Mouse (Mus musculus) kidney, embryonic 15.5 days (tissue): Measurements from ENCODE around the gene Bcl3. TPM values are rescaled to one million over a fixed set of nuclear protein-coding genes. Genes with fewer than 3 reads are reported as not detected.

Experiments used
- ATAC-seq: fragments of 200-750 bp; cut with Nextera tagmentation; replicated peaks from 2 replicates; pipeline ENCODE4 v1.8.0; 2017; ENCODE audit warnings: moderate TSS enrichment; ENCODE audit not compliant: low FRiP score
- H3K27ac ChIP-seq: fragments of 300-500 bp; sonication (generic); 2 replicates; pipeline ENCODE4 v1.5.1; 2015; ENCODE audit warnings: mild to moderate bottlenecking, inconsistent platforms
- H3K27me3 ChIP-seq: fragments of 300-500 bp; sonication (generic); 2 replicates; pipeline ENCODE4 v1.6.1; 2015; ENCODE audit warnings: inconsistent platforms
- H3K36me3 ChIP-seq: fragments of 300-500 bp; sonication (generic); 2 replicates; pipeline ENCODE4 v1.6.1; 2015; ENCODE audit warnings: inconsistent platforms
- H3K4me1 ChIP-seq: fragments of 300-500 bp; sonication (generic); 2 replicates; pipeline ENCODE4 v1.6.1; 2015; ENCODE audit warnings: inconsistent platforms
- H3K4me2 ChIP-seq: fragments of 300-500 bp; sonication (generic); 2 replicates; pipeline ENCODE4 v1.6.1; 2015; ENCODE audit warnings: moderate library complexity, mild to moderate bottlenecking, inconsistent platforms
- H3K4me3 ChIP-seq: fragments of 300-500 bp; sonication (generic); replicated peaks from 2 replicates; pipeline ENCODE4 v1.5.1; 2015; ENCODE audit warnings: mild to moderate bottlenecking, inconsistent platforms
- H3K9ac ChIP-seq: fragments of 300-500 bp; sonication (generic); 2 replicates; pipeline ENCODE4 v1.6.1; 2015; ENCODE audit warnings: mild to moderate bottlenecking, inconsistent platforms
- H3K9me3 ChIP-seq: fragments of 300-500 bp; sonication (generic); replicated peaks from 2 replicates; pipeline ENCODE4 v1.6.1; 2016; ENCODE audit warnings: inconsistent platforms
- WGBS: fragments of 180-500 bp; shearing (Covaris S2); methylation state at CpG from one replicate; pipeline ENCODE4 v1.1.7; 2015; ENCODE audit warnings: mixed read lengths; 5-methylcytosine and 5-hydroxymethylcytosine counted together
- polyA plus RNA-seq: library from polyadenylated mRNA; unstranded; fragments of >200 nt; fragmentation: Nextera tagmentation; extraction: Ambion mirVana; gene quantifications from 2 replicates; pipeline ENCODE4 v1.2.1, GENCODE M21; 2015

Bcl3 gene
- polyA plus RNA-seq, 1 experiment from 2014 or later: 4.9 TPM

DNA sequence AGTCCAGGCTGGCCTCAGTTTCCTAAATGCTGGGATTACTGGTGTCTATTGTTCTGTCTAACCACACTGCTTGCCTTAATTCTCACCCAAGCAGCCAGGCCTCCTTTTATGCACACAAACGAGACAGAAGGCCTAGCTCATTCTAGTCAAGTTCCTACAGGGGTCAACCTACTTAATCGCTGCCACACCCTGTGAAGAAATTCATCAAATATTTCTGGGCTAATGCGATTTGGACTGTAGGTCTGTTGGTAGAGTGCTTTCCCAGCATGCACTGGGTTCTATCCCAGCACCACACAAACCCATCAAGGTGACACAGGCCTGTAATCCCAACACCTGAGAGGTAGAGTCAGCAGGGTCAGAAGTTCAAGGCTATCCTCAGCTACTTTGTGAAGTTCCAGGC is 7.1 kb upstream of the Bcl3 start:
- Histone ChIP-seq H3K36me3 (no peaks in the 10 kb centered on the region), H3K9me3 (no peaks in the 10 kb centered on the region), H3K27me3 (no peaks in the 10 kb centered on the region), H3K9ac (no peak overlapping the region), H3K4me2 (no peak overlapping the region), H3K4me1 (peaks cover 19% of the 10 kb centered on the region), H3K27ac (no peak overlapping the region), H3K4me3 (no peak overlapping the region)
- ATAC-seq: no peak
- WGBS: 86% methylated on average over 3 of the region's 3 CpGs

DNA sequence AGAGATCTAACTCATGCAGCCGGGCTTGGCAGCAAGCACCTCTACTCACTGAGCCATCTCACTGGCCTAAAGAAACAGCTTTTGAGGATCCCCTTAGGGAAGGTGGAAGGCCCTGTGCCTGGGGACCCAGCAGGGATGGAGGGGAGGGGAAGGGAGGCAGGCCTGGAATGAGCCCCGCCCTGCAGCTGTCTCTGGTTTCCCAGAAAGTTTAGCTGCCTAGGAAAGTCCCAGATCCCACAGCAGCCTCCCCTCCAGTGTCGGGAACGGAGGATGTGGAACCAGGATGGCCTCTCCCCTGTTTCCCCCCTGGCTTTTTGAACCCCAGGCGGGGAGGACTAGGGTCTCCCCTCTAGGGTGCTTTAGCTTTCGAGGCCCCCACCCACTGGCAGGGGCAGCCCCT is 4.2 kb upstream of the Bcl3 start:
- Histone ChIP-seq H3K4me3 (no peak overlapping the region), H3K36me3 (no peaks in the 10 kb centered on the region), H3K27me3 (peaks cover 6% of the 10 kb centered on the region; the same call in 1 of the 2 replicates), H3K9me3 (no peaks in the 10 kb centered on the region), H3K4me1 (peaks cover 47% of the 10 kb centered on the region), H3K9ac (0 out of 2 replicates have a peak overlapping the region, but pooled peaks have one; percentile 14), H3K27ac (no peak overlapping the region), H3K4me2 (no peak overlapping the region)
- 41% methylated on average over 6 of the region's 6 CpGs for WGBS
- ATAC-seq: no peak

DNA sequence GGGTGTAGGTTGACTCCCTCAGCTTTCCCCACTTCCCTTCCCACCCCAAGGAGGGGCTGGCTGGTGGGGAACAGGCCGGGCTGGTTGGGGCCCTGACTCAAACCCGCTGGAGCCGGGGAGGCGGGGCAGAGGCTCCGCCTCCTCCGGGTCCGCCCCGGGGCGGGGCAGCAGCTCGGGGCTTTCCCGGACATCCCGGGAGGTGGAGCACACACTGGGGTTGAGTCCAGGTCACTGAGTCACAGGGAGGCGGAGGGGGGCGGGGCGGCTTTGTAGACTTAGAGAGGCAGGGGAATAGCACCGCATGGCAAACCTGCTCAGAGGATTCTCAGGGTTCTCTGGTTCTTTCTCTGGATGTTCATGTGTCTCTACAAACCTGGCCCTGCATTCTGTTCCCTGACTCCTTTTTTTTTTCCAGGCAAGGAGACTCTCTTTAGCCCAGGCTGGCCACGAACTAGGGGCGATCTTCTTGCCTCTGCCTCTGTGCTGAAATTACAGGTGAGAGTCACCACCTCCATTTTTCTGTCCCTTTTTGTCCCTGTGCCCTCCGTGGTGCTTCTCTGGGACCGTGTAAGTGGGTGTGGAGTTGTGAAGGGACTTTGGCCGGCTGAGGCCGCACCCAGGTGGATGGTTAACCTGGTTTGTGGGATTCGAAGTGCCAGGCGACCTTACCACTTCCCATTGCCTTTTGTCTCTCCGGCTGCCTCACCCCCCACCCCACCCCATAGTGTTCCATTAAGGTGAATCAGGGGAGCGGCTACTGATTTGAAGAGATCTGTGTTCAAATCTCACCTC is 1.8 kb upstream of the Bcl3 start:
- peak; percentile 87 for ATAC-seq
- H3K27ac ChIP-seq: peak overlapping the region; percentile 80
- peaks cover 12% of the 10 kb centered on the region for H3K27me3 ChIP-seq
- H3K36me3 ChIP-seq: no peaks in the 10 kb centered on the region
- peak overlapping the region; percentile 18 for H3K4me3 ChIP-seq
- WGBS: 19% methylated on average over 25 of the region's 26 CpGs
- H3K9ac ChIP-seq: no peak overlapping the region
- H3K4me1 ChIP-seq: peaks cover 36% of the 10 kb centered on the region
- H3K9me3 ChIP-seq: no peaks in the 10 kb centered on the region
- H3K4me2 ChIP-seq: peak overlapping the region; percentile 47

DNA sequence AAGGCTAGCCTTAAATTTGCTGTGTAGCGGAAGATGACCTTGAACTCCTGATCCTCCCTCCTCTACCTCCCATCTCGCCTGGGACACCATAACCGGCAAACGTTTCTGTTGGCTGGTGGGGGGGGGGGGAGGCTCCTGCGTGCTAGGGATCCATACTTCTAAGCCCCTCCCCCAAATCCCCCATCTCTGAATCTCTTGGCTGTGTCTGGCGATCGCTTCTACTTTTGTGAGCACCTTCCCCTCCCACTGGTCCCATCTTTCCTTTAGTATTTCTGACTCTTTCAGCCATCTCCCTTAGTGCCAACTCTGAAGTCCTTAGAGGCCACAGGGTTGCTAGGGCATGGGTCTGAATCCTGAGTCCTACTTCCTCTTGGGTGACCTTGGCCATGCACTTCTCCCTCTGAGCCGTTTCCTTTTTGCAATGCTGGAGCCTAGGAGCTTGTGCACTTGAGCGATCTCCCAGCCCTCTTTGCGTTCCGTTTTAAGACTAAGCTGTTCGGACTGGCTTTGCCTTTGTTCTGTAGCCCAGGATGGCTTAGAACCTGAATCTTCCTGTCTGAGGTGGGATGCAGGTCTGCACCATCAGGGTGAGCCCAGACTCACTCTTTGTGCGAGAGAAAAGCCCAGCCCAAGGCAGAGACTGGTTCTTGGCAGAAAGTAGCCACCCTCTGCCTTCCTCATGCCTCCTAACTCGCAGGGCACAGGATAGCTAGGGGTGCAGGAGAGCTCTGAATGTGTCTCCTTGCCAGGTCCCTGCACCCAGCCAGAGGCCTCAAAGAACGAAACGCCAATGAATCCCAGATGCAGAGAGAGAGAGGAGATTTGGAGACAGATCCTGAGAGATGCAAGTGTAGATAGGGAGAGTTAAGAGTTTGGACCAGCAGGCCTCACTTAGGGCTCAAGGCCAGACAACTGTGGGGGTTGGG is 949 bp upstream of the Bcl3 start:
- Histone ChIP-seq H3K27ac (peak overlapping the region; percentile 80), H3K4me1 (peaks cover 39% of the 10 kb centered on the region), H3K4me2 (peak overlapping the region; percentile 47), H3K9ac (no peak overlapping the region; the same call in 1 of the 2 replicates), H3K36me3 (no peaks in the 10 kb centered on the region), H3K4me3 (0 out of 2 replicates have a peak overlapping the region, but pooled peaks have one; percentile 18), H3K9me3 (no peaks in the 10 kb centered on the region), H3K27me3 (peaks cover 12% of the 10 kb centered on the region)
- 25% methylated on average over 16 of the region's 16 CpGs for WGBS
- ATAC-seq: peak; percentile 14

DNA sequence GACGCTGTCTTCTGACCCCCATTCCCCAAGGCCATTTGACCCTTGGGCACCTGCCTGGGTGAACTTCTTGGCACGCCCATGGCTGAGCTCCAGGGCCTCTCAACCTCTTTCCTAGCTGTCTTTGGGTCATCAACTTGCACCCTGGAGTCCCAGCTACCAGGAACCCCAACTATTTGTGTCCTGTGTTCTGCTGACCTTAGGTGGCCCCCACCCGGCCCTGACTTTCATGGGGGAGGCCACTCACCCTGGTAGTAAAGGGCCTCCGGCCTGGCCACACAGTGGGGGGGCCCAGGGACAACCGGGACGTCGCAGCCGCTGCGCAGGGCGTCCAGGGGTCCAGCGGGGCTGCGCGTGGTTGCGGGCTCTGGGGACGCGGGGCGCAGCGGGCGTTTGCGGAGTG is 377 bp downstream of the Bcl3 start:
- no peak for ATAC-seq
- Histone ChIP-seq H3K9me3 (no peaks in the 10 kb centered on the region), H3K9ac (peak overlapping the region; percentile 58), H3K4me1 (peaks cover 53% of the 10 kb centered on the region), H3K4me3 (peak overlapping the region; percentile 51), H3K27ac (no peak overlapping the region), H3K27me3 (peaks cover 12% of the 10 kb centered on the region), H3K4me2 (peak overlapping the region; percentile 84), H3K36me3 (no peaks in the 10 kb centered on the region)
- WGBS: 6% methylated on average over 20 of the region's 20 CpGs

DNA sequence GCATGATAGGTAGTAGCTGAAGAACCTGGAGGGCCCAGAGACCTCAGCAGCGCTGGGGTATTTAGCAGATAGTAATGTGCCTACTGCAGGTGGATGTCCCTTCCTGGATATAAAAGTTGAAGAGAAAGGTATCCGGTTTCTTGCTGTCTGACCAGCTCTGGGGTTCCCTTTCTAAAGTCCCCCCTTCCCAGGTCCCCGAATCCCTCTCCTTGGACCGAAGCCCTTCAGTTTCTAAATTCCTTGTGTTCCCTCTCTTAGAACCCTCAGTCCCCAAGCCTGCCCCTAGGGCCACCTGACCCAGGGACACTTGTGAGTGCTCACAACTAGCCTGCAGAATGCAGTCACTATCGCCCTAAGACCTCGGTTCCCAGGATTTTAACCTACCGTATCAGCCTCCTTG is 937 bp downstream of the Bcl3 start:
- WGBS: 62% methylated on average over 7 of the region's 7 CpGs
- ATAC-seq: no peak
- H3K36me3 ChIP-seq: no peaks in the 10 kb centered on the region
- H3K9ac ChIP-seq: no peak overlapping the region
- peaks cover 53% of the 10 kb centered on the region for H3K4me1 ChIP-seq
- H3K4me3 ChIP-seq: no peak overlapping the region
- peak overlapping the region; percentile 84; the same call in 1 of the 2 replicates for H3K4me2 ChIP-seq
- no peaks in the 10 kb centered on the region for H3K9me3 ChIP-seq
- H3K27ac ChIP-seq: no peak overlapping the region
- H3K27me3 ChIP-seq: peaks cover 12% of the 10 kb centered on the region

DNA sequence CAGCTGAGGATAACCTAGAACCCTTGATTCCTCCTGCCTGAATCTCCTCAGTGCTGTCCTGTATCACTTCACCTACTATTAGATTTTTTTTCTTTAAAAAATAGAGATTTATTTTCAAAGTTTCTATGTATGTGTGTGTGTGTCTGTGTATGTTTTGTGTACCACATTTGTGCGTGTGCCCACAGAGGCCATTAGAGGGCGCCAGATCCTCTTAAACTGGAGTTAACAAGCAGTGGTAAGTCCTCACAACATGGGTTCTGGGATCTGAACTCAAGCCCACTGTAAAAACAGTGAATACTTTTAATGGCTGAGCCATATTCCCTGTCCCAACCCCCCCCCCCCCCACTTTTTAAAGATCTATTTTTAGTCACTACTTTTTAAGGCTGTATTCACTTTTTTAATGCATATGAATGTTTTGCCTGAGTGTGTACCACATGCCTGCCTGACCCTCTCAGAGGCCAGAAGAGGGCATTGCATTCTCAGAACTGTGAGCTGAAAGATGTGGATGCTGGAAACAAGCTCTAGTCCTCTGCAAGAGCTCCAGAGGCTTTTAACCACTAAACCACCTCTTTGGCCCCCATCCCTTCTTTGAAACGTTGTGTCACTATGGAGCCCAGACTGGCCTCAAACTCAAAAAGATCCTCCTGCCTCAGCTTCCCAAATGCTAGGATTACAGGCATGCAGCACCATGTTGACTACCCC is 2.1 kb downstream of the Bcl3 start:
- H3K4me3 ChIP-seq: no peak overlapping the region
- peaks cover 63% of the 10 kb centered on the region for H3K4me1 ChIP-seq
- no peaks in the 10 kb centered on the region for H3K36me3 ChIP-seq
- H3K9ac ChIP-seq: no peak overlapping the region
- no peak overlapping the region for H3K4me2 ChIP-seq
- ATAC-seq: no peak
- H3K27ac ChIP-seq: no peak overlapping the region
- no peaks in the 10 kb centered on the region for H3K9me3 ChIP-seq
- 76% methylated on average over 3 of the region's 3 CpGs for WGBS
- H3K27me3 ChIP-seq: peaks cover 12% of the 10 kb centered on the region

DNA sequence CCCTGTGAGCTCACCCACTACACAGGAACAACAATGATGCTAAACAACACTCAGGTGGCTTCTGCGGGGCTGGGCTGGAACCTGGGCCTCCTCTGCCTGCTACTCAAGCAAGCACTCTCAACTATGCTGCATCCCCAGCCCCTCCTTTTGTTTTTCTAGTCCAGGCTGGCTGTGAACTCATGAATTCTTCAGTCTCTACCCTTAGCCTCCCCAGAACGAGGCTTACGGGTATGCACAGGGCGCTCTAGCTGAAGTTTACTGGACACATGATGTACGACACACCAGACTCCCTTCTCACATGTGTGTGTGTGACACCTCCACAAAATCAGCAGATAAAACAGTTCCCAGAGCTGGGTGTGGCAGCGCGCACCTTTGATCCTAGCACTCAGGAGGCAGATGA is 3.7 kb downstream of the Bcl3 start:
- H3K9ac ChIP-seq: no peak overlapping the region
- no peak overlapping the region for H3K4me3 ChIP-seq
- peaks cover 17% of the 10 kb centered on the region for H3K27me3 ChIP-seq
- H3K4me1 ChIP-seq: peaks cover 54% of the 10 kb centered on the region
- 78% methylated on average over 7 of the region's 7 CpGs for WGBS
- H3K27ac ChIP-seq: no peak overlapping the region
- no peaks in the 10 kb centered on the region for H3K36me3 ChIP-seq
- no peak overlapping the region for H3K4me2 ChIP-seq
- ATAC-seq: no peak
- no peaks in the 10 kb centered on the region for H3K9me3 ChIP-seq

DNA sequence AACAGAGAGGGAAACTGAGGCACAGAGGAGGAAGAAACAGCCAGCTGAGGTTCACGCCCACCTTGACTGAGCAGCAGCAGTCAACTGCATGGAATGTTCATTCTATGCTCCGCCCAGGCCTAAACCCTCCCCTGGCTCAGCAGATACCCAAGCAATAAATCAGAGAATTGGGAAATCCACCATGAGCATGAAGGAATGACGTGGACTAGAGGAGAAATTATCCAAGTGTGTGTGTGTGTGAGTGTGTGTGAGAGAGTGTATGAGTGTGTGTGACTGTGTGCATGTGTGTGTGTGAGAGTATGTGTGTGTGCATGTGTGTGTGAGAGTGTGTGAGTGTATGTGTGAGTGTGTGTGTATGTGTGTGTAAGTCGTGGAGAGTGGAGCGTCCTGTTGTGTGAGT is 4.1 kb downstream of the Bcl3 start:
- WGBS: 73% methylated on average over 5 of the region's 5 CpGs
- ATAC-seq: no peak
- Histone ChIP-seq H3K9ac (no peak overlapping the region), H3K9me3 (no peaks in the 10 kb centered on the region), H3K4me2 (no peak overlapping the region), H3K27me3 (peaks cover 21% of the 10 kb centered on the region), H3K4me3 (no peak overlapping the region), H3K4me1 (peaks cover 49% of the 10 kb centered on the region), H3K36me3 (no peaks in the 10 kb centered on the region), H3K27ac (no peak overlapping the region)

DNA sequence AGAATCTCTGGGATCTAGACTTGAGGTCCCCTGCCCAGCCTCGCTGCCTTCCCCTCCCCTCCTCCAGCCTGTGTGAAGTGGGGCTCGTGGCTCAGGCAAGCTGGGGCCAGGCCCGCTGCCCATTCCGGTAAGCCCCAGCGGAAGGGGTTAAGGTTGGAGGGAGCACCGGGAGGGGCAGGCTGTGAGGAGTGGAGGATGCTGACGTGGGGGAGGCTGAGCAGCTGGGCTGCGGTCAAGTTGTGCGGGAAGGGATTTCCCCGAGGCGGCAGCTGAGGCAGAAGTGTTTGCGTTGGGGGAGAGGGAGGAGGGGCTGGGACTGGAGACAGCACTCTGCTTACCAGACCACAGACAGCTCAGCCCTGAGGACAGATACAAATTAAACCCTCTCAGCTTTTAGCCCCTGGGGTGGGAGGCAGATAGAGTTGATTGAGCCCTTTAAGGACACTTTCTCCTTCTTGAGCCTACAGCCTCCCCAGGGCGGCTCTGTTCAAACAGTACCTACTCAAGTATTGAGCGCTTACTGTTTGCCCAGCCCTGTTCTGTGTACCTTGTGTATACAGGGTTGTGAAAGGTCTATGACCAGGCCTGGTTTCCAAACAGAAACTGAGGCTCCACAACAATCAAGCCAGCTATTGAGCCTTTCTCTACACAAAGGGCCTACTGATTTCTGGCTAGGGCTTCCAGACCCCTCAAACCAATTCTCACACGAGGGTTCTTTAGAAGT is 5.0 kb downstream of the Bcl3 start:
- H3K4me3 ChIP-seq: peak overlapping the region; percentile 44
- ATAC-seq: peak; percentile 61
- peak overlapping the region; percentile 67 for H3K27ac ChIP-seq
- peak overlapping the region; percentile 31; the same call in 1 of the 2 replicates for H3K9ac ChIP-seq
- H3K4me2 ChIP-seq: peak overlapping the region; percentile 70
- H3K27me3 ChIP-seq: peaks cover 28% of the 10 kb centered on the region
- H3K9me3 ChIP-seq: no peaks in the 10 kb centered on the region
- H3K4me1 ChIP-seq: peaks cover 40% of the 10 kb centered on the region
- H3K36me3 ChIP-seq: no peaks in the 10 kb centered on the region
- 6% methylated on average over 15 of the region's 15 CpGs for WGBS

DNA sequence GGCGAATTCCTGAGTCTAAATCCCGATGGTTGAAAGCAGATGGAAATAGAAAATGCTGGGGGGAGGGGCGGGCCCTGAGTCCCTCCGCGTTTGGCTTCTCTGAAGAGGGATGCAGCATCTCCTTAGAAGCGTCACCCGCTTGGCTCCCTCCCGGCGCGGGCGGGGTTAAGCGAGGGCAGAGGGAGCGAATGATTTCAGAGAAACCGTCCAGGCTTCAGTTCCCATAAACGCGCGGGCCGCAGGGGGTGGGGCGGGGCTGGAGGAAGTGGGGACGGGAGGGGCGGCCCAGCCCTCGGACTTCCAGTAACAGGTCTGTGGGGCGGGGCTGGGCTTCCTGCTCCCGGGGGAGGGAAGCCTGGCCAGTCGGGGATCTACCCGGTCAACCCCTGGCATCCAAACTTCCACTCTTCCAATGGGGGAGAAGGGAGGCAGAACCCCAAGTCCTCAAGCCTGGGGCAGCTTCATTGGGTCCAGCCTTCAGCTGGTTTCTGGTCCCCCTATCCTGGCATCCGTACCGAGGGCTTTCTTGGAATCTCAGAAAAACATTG is 6.3 kb downstream of the Bcl3 start:
- H3K9ac ChIP-seq: peak overlapping the region; percentile 45
- WGBS: under 1% methylated on average over 28 of the region's 28 CpGs
- peaks cover 38% of the 10 kb centered on the region for H3K4me1 ChIP-seq
- peaks cover 30% of the 10 kb centered on the region for H3K27me3 ChIP-seq
- H3K27ac ChIP-seq: peak overlapping the region; percentile 67
- ATAC-seq: peak; percentile 57
- peak overlapping the region; percentile 70 for H3K4me2 ChIP-seq
- H3K4me3 ChIP-seq: peak overlapping the region; percentile 44
- H3K9me3 ChIP-seq: no peaks in the 10 kb centered on the region
- H3K36me3 ChIP-seq: no peaks in the 10 kb centered on the region
